Mouse (Mus musculus) small intestine, adult 2 months (tissue): Measurements from ENCODE around the gene Kctd5.

Experiments
- CTCF ChIP-seq: fragments of 200-500 bp; IDR thresholded peaks from 2 replicates; pipeline ENCODE4 v1.5.1; 2012; ENCODE audit warnings: low read depth, mild to moderate bottlenecking, control low read depth, inconsistent platforms, low read length, moderate library complexity, mixed read lengths; ENCODE audit not compliant: insufficient replicate concordance, insufficient read length; ENCODE audit errors: extremely low read depth
- POLR2A ChIP-seq: fragments of 200-500 bp; IDR thresholded peaks from 2 replicates; pipeline ENCODE4 v1.6.1; 2012; ENCODE audit warnings: low read depth, mild to moderate bottlenecking, control low read depth, inconsistent platforms, low read length, moderate library complexity

DNA sequence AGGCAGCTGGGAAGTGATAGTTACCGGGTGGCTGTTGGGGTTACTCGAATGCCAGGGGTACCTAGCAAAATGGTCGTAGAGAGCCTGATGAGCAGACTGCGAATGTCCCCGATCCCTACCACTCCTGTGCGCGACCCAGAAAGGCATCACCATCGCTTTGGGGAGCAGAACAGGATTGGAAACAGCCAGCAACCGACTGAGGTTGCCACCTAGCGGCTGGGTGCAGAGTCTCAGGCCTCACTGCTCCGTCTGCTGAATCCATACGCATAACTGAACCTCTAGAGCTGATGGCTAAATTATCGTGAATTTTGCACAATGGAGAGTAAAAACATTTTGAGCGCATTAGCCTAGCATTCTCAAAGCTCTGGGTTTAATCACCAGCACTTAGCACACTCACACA is 57.6 kb downstream of the Kctd5 start:
- no peak for TF ChIP-seq CTCF
- no peak for TF ChIP-seq POLR2A
